Mouse (Mus musculus) heart, postnatal 14 days (tissue): ENCODE data around the gene Polq. TPM values are rescaled to one million over a fixed set of nuclear protein-coding genes. Genes with fewer than 3 reads are reported as not detected.

Experiments used
- DNase-seq, 2 experiments: peaks; one replicate each; pipeline ENCODE4 v3.0.0; 2021 to 2022
- intact Hi-C: fragments of 180-260 bp; cut with DNase I; formaldehyde crosslinking; loops from one replicate; pipeline ENCODE4 v1.15.1; 2025
- long read RNA-seq, 2 experiments: library from polyadenylated mRNA; stranded (forward); transcript quantifications; one replicate each; pipeline ENCODE4 v2.0.0; 2021
- total RNA-seq, 2 experiments: library from RNA; stranded (reverse); gene quantifications; 2 replicates each; pipeline ENCODE4 v1.2.3; 2021

Gene Polq
- total RNA-seq, result 1 to 10 TPM; 1.3 to 1.9 TPM
- long read RNA-seq, experiment 1, result 0 reads
- long read RNA-seq, experiment 2, result 0 reads

GRCm38 (mm10) chr16:37011061-37011921 lies at the start of gene Polq:
Gene Polq (plus strand): TSS chr16:37011786.
- intact Hi-C loops, result loop anchor here (2.0 to 10.0 kb wide), 4 partner anchors 76 to 538 kb away; partner anchors contain the start of gene Hcls1

DNA sequence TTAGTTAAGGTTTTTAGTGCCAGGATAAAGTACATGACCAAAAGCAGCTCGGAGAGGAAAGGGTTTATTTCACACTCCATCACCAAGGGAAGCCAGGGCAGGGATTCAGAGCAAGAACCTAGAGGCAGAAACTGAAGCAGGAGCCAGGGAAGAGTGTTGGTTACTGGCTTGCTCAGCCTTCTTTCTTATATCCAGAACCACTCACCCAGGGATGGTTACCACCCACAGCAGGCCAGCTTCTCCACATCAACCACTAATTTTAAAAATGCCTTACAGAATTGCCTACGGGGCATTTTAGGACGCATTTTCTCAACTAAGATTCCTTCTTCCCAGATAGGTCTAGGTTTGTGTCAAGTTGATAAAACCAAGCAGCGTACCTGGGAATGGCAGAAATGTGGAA lies 48.2 kb upstream of the Polq start:
- intact Hi-C loops, result no loop called here
- no peak for DNase-seq

More at GRCm38 (mm10) chr16:37011061-37011921, at the start of gene Polq:
- DNase-seq, result peak; percentile 91 to 96

DNA sequence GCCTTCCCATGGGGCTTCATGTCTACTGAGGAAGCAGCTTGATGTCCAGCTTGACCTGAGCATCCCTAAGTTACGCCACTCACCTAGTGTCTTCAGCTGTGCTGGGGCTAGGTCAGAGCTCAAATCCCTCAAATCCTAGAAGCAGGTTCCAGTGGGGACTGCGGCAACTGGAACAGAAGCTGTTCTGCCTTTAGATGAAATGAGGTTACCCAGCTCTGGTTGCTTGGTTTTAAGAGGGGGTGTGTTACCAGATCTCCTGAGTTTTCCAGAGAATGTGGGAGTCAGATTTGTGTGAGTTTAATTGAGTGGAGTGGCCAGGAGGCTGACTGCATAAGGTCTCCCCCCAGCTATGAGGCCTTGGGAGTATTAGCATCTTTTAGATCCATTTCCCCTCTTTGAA lies 32.5 kb upstream of the Polq start:
- intact Hi-C loops, result no loop called here
- no peak for DNase-seq

DNA sequence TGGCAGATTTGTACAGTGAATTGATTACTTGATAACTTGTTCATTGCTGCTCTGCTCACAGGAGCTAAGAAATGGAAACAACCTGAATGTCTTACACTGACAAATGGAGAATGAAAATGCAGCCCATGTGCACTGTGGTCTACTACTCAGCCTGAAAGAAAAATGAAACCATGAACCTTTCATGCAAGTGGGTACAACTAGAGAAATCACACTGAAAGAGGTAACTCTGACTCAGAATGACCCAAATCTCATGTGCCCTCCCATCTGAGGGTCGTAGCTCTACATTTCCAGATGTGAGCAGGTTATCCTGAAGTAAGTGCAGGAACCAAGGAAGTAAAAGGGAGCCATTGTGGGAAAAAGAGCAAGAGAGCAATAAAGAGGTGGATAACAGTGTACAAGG lies 27.8 kb upstream of the Polq start:
- no peak for DNase-seq
- intact Hi-C loops, result no loop called here

- intact Hi-C loops, result loop anchor here (5.0 kb wide), 1 partner anchor 38 kb away; no protein-coding TSS in a partner anchor
- no peak for DNase-seq
Observed at GRCm38 (mm10) chr16:36985636-36986042, 25.9 kb upstream of the Polq start.

DNA sequence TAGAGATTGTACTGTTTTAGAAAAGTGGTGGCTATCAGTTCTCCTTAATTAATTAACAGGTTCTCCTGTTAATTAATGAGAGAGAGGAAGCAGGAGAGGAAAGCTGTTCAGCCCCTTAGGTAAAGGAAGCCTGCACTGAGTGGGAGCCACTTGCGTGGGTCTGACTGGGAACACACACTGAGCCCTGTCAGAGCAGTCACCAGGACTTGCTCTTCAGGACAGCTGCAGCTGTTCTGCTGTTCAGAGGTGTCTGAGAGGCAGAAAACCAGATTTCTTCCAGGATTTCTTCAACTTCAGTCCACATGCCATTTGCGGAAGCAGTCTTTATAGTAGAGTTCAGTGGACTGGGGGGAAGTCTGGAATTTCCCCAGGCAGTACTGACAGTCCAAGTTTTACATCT lies 24.2 kb upstream of the Polq start:
- intact Hi-C loops, result loop anchor here (5.0 kb wide), 1 partner anchor 40 kb away; no protein-coding TSS in a partner anchor
- no peak for DNase-seq

GRCm38 (mm10) chr16:36988066-36988465 lies 23.5 kb upstream of the Polq start:
- no peak for DNase-seq
- intact Hi-C loops, result loop anchor here (5.0 kb wide), 1 partner anchor 41 kb away; no protein-coding TSS in a partner anchor

- intact Hi-C loops, result loop anchor here (5.0 kb wide), 1 partner anchor 42 kb away; no protein-coding TSS in a partner anchor
- peak in 1 of 2 experiments; percentile 16 for DNase-seq
Observed at GRCm38 (mm10) chr16:36989493-36989892, 22.1 kb upstream of the Polq start.

DNA sequence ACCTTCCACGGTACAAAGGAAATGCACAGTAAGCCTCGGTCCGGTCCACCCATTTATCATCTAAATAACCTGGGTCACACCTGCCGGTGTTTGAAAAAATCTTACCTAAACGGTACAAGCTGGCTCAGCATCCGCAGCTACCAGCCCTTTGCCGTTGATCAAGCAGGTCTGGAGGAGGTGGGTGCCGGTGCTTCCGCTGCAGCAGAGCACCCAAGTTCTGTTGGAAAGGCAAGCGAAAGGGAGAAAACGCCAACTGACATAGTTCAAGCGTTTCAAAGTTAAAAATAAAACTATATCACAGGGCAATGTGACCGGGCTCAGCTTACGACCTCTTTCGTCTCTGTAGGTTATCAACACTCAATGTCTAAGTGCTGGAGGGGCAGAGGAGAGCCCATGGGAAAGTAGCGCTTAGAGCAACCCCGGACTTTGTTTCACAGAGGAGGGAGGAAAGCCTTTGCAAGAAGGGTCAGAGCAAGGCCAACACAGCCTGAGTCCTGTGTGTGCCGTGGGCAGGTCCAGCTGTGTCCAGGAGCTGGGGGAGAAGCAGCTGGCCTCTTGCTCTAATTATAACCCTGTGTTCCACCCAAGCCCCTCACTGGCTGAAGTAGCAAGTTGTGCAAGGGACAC lies 21.5 kb upstream of the Polq start, which contains the start of gene Fbxo40:
Fbxo40 (minus strand) TSS at position 469 of the 627 bp plus-strand sequence.
- DNase-seq, result peak; percentile 26 to 39
- intact Hi-C loops, result loop anchor here (5.0 kb wide), 1 partner anchor 43 kb away; no protein-coding TSS in a partner anchor

DNA sequence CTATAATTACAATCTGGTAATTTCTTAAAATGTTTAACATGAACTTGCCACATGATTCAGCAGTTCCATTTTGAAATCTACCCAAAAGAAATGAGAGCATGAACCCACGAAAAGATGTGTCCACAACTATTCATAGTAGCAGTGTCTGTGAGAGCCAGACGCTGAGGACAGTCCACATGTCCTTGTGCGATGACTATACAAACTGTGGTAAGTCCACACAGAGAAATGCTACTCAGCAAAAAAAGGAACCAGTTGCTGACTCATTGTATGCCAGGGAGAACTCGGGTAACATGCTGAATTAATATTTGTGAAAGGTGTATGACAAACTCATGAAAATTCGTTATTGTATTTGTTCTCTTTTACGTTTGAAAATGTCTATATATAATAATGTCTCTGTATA lies 13.9 kb upstream of the Polq start:
- intact Hi-C loops, result no loop called here
- DNase-seq, result no peak

- DNase-seq, result no peak
- intact Hi-C loops, result no loop called here
Observed at GRCm38 (mm10) chr16:36999366-36999972, 12.1 kb upstream of the Polq start.

DNA sequence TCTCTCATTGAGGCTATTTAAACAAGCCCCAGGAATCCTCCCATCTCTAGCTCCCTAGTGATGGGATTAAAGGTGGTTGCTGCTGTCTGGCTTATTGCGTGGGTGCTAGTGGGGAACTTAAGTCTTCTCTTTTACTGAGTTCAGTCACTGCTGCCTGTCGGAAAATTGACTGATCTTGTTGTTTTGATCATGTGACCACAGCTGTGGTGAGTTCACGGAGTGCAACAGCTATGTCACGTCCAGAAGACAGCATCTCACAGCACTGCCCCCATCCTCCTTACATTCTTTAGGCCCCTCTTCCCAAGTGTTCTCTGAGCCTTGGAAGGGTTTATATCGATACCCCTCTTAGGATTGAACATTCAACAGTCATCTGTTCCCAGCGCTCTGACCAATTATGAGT lies 2.3 kb upstream of the Polq start:
- intact Hi-C loops, result loop anchor here (1.0 to 5.0 kb wide), 2 partner anchors 64 to 192 kb away; no protein-coding TSS in a partner anchor

DNA sequence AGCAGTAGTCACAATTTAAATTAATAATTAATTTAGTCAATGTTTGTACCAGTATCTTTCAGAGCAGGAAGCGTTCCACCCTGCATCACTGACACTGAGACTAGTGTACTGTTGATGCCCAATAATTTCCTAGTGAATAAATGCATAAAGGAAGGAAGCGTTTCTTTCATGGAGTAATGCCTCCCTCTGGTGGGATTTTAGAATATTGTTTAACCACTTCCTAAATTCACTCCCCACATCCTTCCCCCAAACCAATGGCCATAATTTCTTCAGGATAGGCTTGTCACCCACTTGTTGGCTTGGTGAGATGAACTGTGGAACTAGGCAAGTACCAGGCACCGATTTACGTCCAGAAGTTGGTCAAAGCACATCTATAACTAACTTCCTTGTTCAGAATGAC lies 1.2 kb upstream of the Polq start:
- peak; percentile 3 to 39 for DNase-seq
- intact Hi-C loops, result loop anchor here (2.0 to 10.0 kb wide), 4 partner anchors 76 to 538 kb away; partner anchors contain the start of gene Hcls1

More for the DNA sequence above, 2.3 kb upstream of the Polq start:
- DNase-seq, result no peak

DNA sequence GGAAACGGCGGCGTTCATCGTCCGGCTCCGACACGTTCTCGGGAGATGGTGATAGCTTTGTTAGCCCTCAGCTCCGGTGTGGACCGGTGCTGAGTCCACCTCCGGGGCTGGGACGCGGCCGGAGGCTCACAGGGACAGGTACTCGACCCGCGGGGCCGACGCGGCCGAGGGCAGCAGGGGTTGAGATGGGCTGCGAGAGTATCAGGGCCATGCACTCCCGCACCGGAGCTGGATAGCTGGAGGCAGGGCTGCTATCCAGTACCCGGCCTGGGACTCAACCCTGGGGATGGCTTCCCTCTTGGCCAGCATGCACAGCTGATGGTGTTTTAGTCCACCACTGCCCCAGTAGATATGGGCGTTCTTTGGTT lies 320 bp downstream of the Polq start:
- intact Hi-C loops, result loop anchor here (2.0 to 10.0 kb wide), 4 partner anchors 77 to 539 kb away; partner anchors contain the start of gene Hcls1
- no peak for DNase-seq

DNA sequence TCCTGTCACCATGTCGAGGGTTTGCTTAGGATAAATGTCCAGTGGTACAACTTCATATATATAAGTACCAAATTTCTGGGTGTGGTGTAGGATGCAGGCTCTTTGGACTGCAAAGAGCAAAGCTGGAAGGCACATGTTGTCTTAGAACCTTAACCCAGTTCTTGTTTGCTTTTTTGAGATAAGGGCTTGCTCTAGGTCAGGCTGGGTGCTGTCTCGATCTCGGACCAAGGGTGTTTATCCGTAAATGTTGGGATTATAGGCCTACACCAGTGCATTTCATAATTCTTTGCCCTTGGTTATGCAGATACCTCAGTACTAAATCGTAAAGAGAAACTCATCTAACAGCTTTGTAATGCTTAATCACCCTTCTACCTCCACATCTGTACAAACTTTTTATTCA lies 750 bp downstream of the Polq start:
- intact Hi-C loops, result loop anchor here (10.0 kb wide), 1 partner anchor 288 kb away; no protein-coding TSS in a partner anchor
- no peak for DNase-seq

DNA sequence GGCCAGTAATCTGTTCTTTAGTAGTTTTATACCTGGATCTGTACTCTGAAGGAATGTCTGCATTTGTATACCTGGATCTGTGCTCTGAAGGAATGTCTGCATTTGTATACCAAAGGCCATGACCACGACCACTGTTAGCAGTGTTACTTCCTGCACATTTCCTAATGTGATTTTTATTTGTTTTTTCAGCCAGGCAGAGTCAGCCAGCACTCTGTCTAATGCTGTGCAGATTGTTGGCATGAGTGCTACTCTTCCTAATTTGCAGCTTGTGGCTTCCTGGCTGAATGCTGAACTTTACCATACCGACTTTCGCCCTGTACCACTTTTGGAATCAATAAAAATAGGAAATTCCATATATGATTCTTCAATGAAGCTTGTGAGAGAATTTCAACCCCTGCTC lies 16.0 kb downstream of the Polq start:
- intact Hi-C loops, result no loop called here
- DNase-seq, result no peak

DNA sequence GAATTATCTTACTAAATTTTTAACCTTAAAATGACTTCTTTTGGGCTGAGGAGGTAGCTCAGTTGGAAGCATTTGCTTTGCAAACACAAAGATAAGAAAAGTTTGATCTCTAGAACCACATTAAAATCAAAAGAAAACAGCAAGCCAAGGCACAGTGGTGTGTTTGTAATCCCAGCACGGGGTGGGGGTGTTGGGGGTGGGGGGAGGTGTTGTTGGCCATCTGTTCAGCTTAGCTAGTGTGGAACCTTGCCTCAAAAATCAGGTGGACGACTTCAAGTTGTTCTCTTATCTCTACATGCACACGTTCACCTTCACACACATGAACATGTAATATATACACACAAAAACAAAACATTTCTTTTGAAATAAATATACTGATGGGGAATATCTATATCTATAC lies 20.4 kb downstream of the Polq start:
- no peak for DNase-seq

DNA sequence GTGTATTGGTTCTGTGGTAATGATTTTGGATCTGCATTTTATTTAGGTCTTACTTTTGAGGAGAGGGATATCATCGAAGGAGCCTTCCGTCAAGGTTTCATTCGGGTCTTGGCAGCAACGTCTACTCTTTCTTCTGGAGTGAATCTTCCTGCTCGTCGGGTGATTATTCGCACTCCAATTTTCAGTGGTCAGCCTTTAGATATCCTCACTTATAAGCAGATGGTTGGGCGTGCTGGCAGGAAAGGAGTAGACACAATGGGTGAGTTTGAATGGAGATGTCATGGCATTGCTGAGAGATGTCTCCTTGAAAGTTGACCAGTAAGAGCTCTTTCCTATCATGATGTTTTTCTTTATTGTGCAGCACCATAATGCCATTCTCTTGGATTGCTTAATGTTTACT lies 23.2 kb downstream of the Polq start:
- intact Hi-C loops, result no loop called here
- DNase-seq, result no peak

More for the DNA sequence above, 20.4 kb downstream of the Polq start:
- intact Hi-C loops, result no loop called here

DNA sequence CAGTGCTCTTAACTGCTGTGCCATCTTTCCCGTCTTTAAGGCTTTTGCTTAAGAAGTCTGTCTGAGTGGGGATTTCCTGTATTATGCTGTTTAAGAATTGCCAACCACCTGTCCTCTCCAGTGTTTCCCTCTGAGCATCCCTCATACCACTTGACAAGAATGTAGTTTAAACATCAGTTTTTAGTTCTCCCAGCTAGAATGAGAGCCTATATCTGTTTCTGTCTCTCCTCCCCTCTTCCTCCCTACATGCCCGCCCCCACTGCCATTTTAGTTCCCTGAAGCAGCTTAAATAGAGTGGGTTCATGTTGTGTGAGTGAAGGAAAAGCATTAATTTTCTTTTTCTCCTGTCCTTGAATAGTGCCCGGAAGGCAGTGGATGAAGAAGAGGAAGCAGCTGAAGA lies 48.0 kb downstream of the Polq start:
- DNase-seq, result no peak
- intact Hi-C loops, result no loop called here

- intact Hi-C loops, result no loop called here
- DNase-seq, result no peak
Observed at GRCm38 (mm10) chr16:37061261-37061660, 49.7 kb downstream of the Polq start.

DNA sequence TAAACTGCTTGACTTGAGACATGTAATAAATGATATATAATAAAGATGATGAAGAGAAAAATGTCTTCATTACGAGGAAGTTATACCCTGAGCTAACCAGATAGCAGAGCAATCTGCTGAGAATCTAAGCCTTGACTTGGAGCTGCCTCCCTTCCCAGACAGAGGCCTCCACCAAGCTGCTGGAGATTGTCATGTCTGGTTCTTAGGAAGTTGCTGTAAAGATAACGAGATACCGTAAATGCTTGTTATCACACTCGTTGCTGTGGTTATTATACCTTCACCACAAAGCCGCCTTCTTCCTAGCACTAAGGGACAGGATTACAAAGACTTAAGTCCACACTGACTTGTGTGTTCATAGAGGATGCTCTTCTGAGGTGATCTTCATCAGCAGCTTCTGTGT lies 60.8 kb downstream of the Polq start:
- intact Hi-C loops, result no loop called here

More for the DNA sequence above, 60.8 kb downstream of the Polq start:
- DNase-seq, result no peak
